Mouse (Mus musculus) Muller cell, postnatal 12 days (primary cell): ENCODE data around the gene Ifi211.
"Not testable (repeated sequence)": the region's sequence is repeated elsewhere in the genome, so short reads cannot be mapped to it uniquely, and the experiment has no call there.

ENCODE experiments used
- DNase-seq: peaks from one replicate; pipeline ENCODE4 v3.0.0-alpha.2; 2015; ENCODE audit errors: inconsistent ontology term

Ifi211 gene

DNA sequence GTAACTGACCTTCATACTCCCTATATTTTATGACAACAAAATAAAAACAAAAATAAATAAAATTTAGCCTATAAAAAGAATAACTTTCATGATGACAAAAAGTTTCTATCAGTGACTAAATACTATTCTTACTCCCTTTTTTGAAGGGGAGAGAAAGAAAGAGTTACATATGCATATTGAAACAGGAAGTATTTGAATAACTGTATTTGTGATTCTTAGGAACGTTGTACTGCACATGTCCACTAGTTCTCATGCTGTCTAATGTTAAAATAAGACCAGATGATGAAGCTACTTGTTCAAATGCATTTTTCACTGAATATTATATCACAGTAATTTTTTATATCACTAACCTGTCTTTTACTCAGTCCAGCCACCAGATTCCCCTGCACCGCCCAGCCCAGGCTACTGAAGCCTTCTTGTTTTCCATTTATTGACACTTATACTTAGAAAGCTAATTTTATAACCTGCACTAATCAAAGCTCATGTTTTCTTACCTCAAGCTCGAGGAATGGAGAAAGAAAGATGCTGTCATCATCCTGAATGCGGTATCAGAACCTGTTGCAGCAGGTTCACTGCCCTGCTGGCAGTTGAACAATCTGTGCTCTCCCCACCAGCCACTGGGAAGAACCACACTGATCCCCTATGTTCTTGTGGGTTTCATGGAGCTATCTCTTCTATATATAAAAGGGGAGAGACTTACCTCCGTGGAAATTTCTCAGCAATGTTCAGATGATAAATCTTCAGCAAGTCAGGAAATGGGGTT, 33.4 kb downstream of the Ifi211 start:
- not testable (repeated sequence) for DNase-seq

DNA sequence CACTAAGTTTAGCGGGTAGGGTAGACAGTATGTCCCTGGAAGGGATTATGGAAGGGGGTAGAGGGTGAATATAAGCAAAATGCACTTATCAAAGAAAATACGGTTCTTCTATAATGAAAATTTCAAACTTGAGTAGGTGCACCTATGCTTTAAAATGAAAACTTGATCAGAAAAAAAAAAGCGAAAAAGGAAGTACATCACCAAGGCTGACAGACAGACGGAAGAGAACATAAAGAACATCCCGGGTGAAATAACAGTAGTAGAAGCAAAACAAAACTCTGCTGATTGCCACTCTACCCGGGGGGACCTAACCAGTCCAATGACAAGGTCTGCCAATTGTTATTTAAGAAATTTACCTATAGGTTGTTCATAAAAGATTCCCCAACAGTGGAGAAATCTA, 34.6 kb downstream of the Ifi211 start:
- DNase-seq: not testable (repeated sequence)

DNA sequence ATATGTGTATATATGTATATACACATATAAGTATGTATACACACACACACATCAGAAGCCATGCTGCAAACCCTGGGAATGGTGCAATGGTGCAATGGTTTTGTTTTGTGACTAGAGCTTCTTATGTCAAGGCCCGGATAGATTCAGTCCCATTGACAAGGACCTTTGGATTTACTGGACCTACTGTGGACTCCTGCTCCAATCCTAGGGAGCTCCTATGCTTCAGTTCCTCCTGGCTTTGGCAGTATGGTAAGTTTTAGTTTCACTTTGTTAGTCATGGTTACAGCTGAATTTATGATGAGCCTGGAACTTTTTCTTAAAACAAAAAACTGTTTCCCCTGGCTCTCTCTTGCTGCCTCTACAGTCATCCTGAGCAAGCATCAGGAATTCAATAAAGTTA, 35.7 kb downstream of the Ifi211 start:
- DNase-seq: not testable (repeated sequence)

DNA sequence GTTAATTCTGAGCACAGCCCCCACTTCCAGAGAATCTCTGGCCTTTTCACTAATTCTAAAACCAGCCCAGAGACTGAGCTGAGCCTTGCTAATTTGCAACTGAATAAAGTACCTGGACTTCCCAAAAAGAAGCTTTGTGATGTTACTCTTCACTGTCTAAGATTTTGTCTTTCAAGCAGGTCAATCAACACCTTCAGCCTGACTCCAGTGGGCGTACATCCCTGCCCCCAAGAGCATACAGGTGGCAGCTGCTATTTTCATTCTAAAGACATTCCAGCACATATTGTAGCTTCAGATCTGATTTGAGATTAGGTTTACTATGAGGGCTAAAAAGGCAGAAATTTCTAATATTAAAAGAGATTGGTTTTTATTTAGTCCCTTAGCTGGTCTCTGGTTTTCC, 44.3 kb downstream of the Ifi211 start:
- not testable (repeated sequence) for DNase-seq

DNA sequence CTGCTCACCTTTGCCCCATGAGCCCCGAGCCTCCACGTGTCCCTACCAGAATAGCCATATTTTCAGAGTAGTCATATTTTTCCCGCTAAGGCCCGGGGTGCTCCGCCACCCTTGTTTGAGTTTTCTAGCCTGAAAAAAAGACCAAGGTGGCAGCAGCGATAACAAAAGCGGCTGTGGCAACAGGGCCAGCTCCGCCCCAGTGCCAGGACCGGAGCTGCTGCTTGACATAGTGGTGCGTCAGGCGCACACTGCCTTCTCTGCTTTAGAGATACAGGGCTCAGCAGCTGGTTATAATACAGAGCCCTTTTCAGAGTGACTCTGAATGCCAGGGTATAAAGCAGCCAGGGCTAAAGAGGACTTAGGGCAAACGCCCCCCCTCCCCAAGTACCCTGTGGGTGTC, 46.3 kb downstream of the Ifi211 start:
- no peak for DNase-seq

DNA sequence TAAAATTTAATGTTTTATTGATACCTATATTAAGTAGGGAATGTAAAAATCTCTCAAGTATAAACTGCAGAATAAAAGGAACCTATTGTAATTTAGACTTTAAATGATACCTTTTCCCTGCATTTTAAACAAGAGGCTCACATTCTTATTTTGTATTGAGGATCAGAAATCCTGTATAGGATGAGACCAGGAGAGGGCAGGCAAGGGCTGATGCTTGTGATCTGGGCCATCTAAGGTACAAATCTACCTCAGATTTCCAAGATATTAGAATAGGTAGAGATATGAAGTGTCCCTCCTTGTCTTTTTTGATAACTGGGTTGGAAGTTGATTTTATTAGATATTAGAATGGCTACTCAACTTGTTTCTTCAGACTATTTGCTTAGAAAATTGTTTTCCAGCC, 59.1 kb downstream of the Ifi211 start:
- not testable (repeated sequence) for DNase-seq

DNA sequence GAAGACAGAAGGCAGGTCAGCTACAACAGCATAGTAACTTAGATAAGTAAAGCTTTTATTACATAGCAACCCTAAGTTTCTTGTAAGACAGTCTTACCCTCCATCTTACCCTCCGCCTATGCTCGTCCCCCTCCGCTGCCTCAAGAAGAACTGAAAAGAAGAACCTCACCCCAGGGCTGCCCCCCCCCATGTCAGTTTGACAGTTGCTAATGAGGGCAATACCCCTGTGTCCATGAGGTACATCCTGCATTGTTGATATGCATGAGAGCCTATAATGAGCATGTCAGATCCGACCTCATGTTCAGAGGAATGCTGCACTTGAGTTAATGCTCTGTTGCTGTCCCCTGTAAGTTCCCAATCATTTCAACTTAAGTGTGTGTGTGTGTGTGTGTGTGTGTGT, 60.0 kb downstream of the Ifi211 start:
- not testable (repeated sequence) for DNase-seq
